ENCODE assay signal across 8 mouse cellular contexts in genomic region chr8:46739003-46739949, GRCm38 (mm10). TPM values are rescaled to one million over a fixed set of nuclear protein-coding genes. Genes with fewer than 3 reads are reported as not detected.
DNase-seq lines count a peak whose midpoint lies in the region; ATAC-seq and TF ChIP-seq lines count a peak whose summit lies in the region.

Gene Irf2 (plus strand): TSS chr8:46739732.

- peak within 1 kb of the TSS; percentile 99 for H3K4me3 ChIP-seq in lung, postnatal 0 days (ENCODE audit: low read depth, low read length)

- no peaks in the 10 kb centered on the region for H3K9me3 ChIP-seq in lung, postnatal 0 days (ENCODE audit: low read length)

- H3K36me3 ChIP-seq in lung, postnatal 0 days (ENCODE audit: insufficient read depth, low read length), result no peaks in the 10 kb centered on the region

- peak; percentile 91 for ATAC-seq in hematopoietic stem cell, adult 5-6 weeks (replicated peaks in 1 of 2; ENCODE audit: insufficient read depth in 1 of 2, low FRiP score in 2 of 2, low TSS enrichment in 1 of 2, low read depth in 1 of 2, poor library complexity in 2 of 2, severe bottlenecking in 2 of 2)
- peak; percentile 89 for ATAC-seq in lung, postnatal 0 days

- H3K9ac ChIP-seq in lung, postnatal 0 days (replicated peaks; ENCODE audit: low read depth), result peak within 1 kb of the TSS; percentile 99

- peak; percentile 34 for TF ChIP-seq CTCF in lung, postnatal 0 days (IDR thresholded peaks at IDR 0.05)

- peak; percentile 73 for TF ChIP-seq EP300 in lung, postnatal 0 days (IDR thresholded peaks at IDR 0.05)

- under 1% methylated on average over 45 of the region's 51 CpGs for WGBS in lung, postnatal 0 days

- DNase-seq in Muller cell, postnatal 12 days (ENCODE audit: inconsistent ontology term), result peak; percentile 99
- DNase-seq in cerebellum, adult 9-10 months, result peak; percentile 73
- DNase-seq in forelimb bud, embryonic 11.5 days (ENCODE audit: low read depth, low spot score), result peak; percentile 82
- peak; percentile 89 for DNase-seq in layer of hippocampus, adult 9-11 months
- DNase-seq in lung, postnatal 0 days (ENCODE audit: low spot score), result peak; percentile 98
- peak; percentile 69 for DNase-seq in ovary, postnatal 10 days (ENCODE audit: low spot score)
- peak; percentile 96 for DNase-seq in thymus, postnatal 0 days (ENCODE audit: low spot score)

- H3K4me2 ChIP-seq in lung, postnatal 0 days (replicated peaks; ENCODE audit: low read depth, low read length), result peak within 1 kb of the TSS; percentile 69

- peaks cover 18% of the 10 kb centered on the region; the same call in 1 of the 2 replicates for H3K4me1 ChIP-seq in lung, postnatal 0 days (ENCODE audit: insufficient read depth, low read depth, low read length)

- H3K27ac ChIP-seq in lung, postnatal 0 days (ENCODE audit: low read length), result peak within 1 kb of the TSS; percentile 99

- no peaks in the 10 kb centered on the region for H3K27me3 ChIP-seq in lung, postnatal 0 days (replicated peaks; ENCODE audit: insufficient read depth, low read length)

RNA-seq across cellular contexts. Expression of gene Irf2, which starts in this region (rescaled TPM):
- total RNA-seq in hematopoietic stem cell, adult 5-6 weeks (2017), result 44.8 and 71.7 TPM in 2 replicates
- 64.9 and 75.4 TPM in 2 replicates for polyA plus RNA-seq in lung, postnatal 0 days (2015; fragmentation: Nextera tagmentation; extraction: Ambion mirVana)
- 54.9 and 57.8 TPM in 2 replicates for polyA plus RNA-seq in thymus, postnatal 0 days (2015; fragmentation: Nextera tagmentation; extraction: Ambion mirVana)

Comparison
In these comparisons a context has a peak if more than half of its experiments do, and no peak if none do; other contexts are left out.
1. Peak in every context shown above with its lines: DNase-seq, ATAC-seq, H3K4me3 ChIP-seq and H3K27ac ChIP-seq.